ENCODE assay signal across 8 mouse cellular contexts in genomic region chr13:104109816-104110521, GRCm38 (mm10). TPM values are rescaled to one million over a fixed set of nuclear protein-coding genes. Genes with fewer than 3 reads are reported as not detected.
DNase-seq lines count a peak whose midpoint lies in the region; ATAC-seq lines count a peak whose summit lies in the region.

No protein-coding gene starts in this region.

- peak; percentile 45 for DNase-seq in urinary bladder, postnatal 14 days (ENCODE audit: low spot score)
- no peak for DNase-seq in urinary bladder, postnatal 10 days (ENCODE audit: low spot score)
- peak; percentile 70 to 79 for DNase-seq in cerebellum, postnatal 25 days
- peak; percentile 51 for DNase-seq in gastrocnemius, postnatal 25 days
- peak; percentile 24 for DNase-seq in urinary bladder, postnatal 25 days (ENCODE audit: low spot score)

- no peaks in the 10 kb centered on the region for H3K9me3 ChIP-seq in kidney, embryonic 14.5 days (ENCODE audit: control insufficient read depth, low read length)
- no peaks in the 10 kb centered on the region for H3K9me3 ChIP-seq in limb, embryonic 15.5 days

- H3K27me3 ChIP-seq in kidney, embryonic 14.5 days (ENCODE audit: control insufficient read depth, insufficient read depth, low read length) = no peaks in the 10 kb centered on the region
- no peaks in the 10 kb centered on the region for H3K27me3 ChIP-seq in limb, embryonic 15.5 days

- peak; percentile 80 for ATAC-seq in kidney, embryonic 14.5 days (ENCODE audit: low FRiP score, low TSS enrichment)
- ATAC-seq in limb, embryonic 15.5 days (ENCODE audit: insufficient number of reproducible peaks, low FRiP score, low TSS enrichment, low read depth) = peak; percentile 73
- ATAC-seq in monocyte, adult 5-6 weeks (replicated peaks; ENCODE audit: insufficient number of reproducible peaks, low FRiP score, low TSS enrichment, poor library complexity, severe bottlenecking) = peak; percentile 15; the same call in 1 of the 2 replicates

- no peak overlapping the region for H3K27ac ChIP-seq in kidney, embryonic 14.5 days (ENCODE audit: low read depth, low read length)
- peak overlapping the region; percentile 71; the same call in 1 of the 2 replicates for H3K27ac ChIP-seq in limb, embryonic 15.5 days

- H3K36me3 ChIP-seq in kidney, embryonic 14.5 days (ENCODE audit: control insufficient read depth, insufficient read depth, low read length) = no peaks in the 10 kb centered on the region
- no peaks in the 10 kb centered on the region for H3K36me3 ChIP-seq in limb, embryonic 15.5 days

- H3K4me1 ChIP-seq in kidney, embryonic 14.5 days (ENCODE audit: control insufficient read depth, insufficient read depth, low read length) = no peaks in the 10 kb centered on the region
- peaks cover 15% of the 10 kb centered on the region for H3K4me1 ChIP-seq in limb, embryonic 15.5 days

- H3K9ac ChIP-seq in kidney, embryonic 14.5 days (ENCODE audit: low read depth, low read length) = peak overlapping the region; percentile 66
- H3K9ac ChIP-seq in limb, embryonic 15.5 days = peak overlapping the region; percentile 51

- peak overlapping the region; percentile 63 for H3K4me2 ChIP-seq in kidney, embryonic 14.5 days (replicated peaks; ENCODE audit: low read depth, low read length)
- peak overlapping the region; percentile 98 for H3K4me2 ChIP-seq in limb, embryonic 15.5 days

- WGBS in kidney, embryonic 14.5 days = 1% methylated on average over 35 of the region's 38 CpGs
- under 1% methylated on average over 33 of the region's 38 CpGs for WGBS in limb, embryonic 15.5 days

- peak overlapping the region; percentile 86 for H3K4me3 ChIP-seq in kidney, embryonic 14.5 days (ENCODE audit: low read length)
- H3K4me3 ChIP-seq in limb, embryonic 15.5 days = peak overlapping the region; percentile 68

RNA-seq across cellular contexts. Expression of gene Sgtb, which starts 0.4 kb away (rescaled TPM):
- under 1 TPM; 0.43 to 0.87 TPM for total RNA-seq in gastrocnemius, postnatal 25 days (2021)
- 3.2 and 6.1 TPM in 2 replicates for polyA plus RNA-seq in kidney, embryonic 14.5 days (2014; fragmentation: Nextera tagmentation; extraction: Ambion mirVana)
- 4.9 and 5.6 TPM in 2 replicates for polyA plus RNA-seq in limb, embryonic 15.5 days (2015; fragmentation: Nextera tagmentation; extraction: Ambion mirVana)
- total RNA-seq in monocyte, adult 5-6 weeks (2017) = 0.87 to 2.1 TPM (median 1.2 TPM) in 3 replicates

RNA-seq across cellular contexts. Expression of gene Nln, which starts 0.6 kb away (rescaled TPM):
- total RNA-seq in gastrocnemius, postnatal 25 days (2021) = 1 to 10 TPM; 5.6 to 6.7 TPM
- polyA plus RNA-seq in kidney, embryonic 14.5 days (2014; fragmentation: Nextera tagmentation; extraction: Ambion mirVana) = 13.9 and 21.5 TPM in 2 replicates
- 13.8 and 14.3 TPM in 2 replicates for polyA plus RNA-seq in limb, embryonic 15.5 days (2015; fragmentation: Nextera tagmentation; extraction: Ambion mirVana)
- total RNA-seq in monocyte, adult 5-6 weeks (2017) = 31.8 to 84.6 TPM (median 55.0 TPM) in 3 replicates

Comparison
In these comparisons a context has a peak if more than half of its experiments do, and no peak if none do; other contexts are left out.
1. ATAC-seq: peak in every context shown above with its lines; median percentile 80 in kidney, embryonic 14.5 days; 73 in limb, embryonic 15.5 days; 15 in monocyte, adult 5-6 weeks.